Mouse (Mus musculus): ENCODE results near the gene Fam57a.

Gene Fam57a

GRCm38 (mm10) chr11:76179495-76180145 is at the start of gene Fam57a, which contains the start of gene Vps53:
Gene Fam57a, plus strand, starts transcription at chr11:76179671.
Gene Vps53, minus strand, starts transcription at chr11:76179647.
- peak; percentile 72 to 81 for DNase-seq (ENCODE audit: low spot score in 2 of 2)

GRCm38 (mm10) chr11:76130859-76131258 is 48.6 kb upstream of the Fam57a start:
- DNase-seq (ENCODE audit: low spot score in 2 of 2), result no peak

- no peak for DNase-seq (ENCODE audit: low spot score in 2 of 2)
Observed at GRCm38 (mm10) chr11:76135641-76136437, 43.6 kb upstream of the Fam57a start.

- no peak for DNase-seq (ENCODE audit: low spot score in 2 of 2)
Observed at GRCm38 (mm10) chr11:76137996-76138395, 41.5 kb upstream of the Fam57a start.

- no peak for DNase-seq (ENCODE audit: low spot score in 2 of 2)
Observed at GRCm38 (mm10) chr11:76144386-76144785, 35.1 kb upstream of the Fam57a start.

GRCm38 (mm10) chr11:76145169-76145568 is 34.3 kb upstream of the Fam57a start:
- no peak for DNase-seq (ENCODE audit: low spot score in 2 of 2)

GRCm38 (mm10) chr11:76146187-76147010 is 33.1 kb upstream of the Fam57a start:
- no peak for DNase-seq (ENCODE audit: low spot score in 2 of 2)

GRCm38 (mm10) chr11:76148055-76149008 is 31.1 kb upstream of the Fam57a start:
- DNase-seq (ENCODE audit: low spot score in 2 of 2), result no peak

GRCm38 (mm10) chr11:76150980-76151379 is 28.5 kb upstream of the Fam57a start:
- DNase-seq (ENCODE audit: low spot score in 2 of 2), result no peak

- DNase-seq (ENCODE audit: low spot score in 2 of 2), result no peak
Observed at GRCm38 (mm10) chr11:76153236-76153951, 26.1 kb upstream of the Fam57a start.

GRCm38 (mm10) chr11:76154200-76154599 is 25.3 kb upstream of the Fam57a start:
- DNase-seq (ENCODE audit: low spot score in 2 of 2), result no peak

- no peak for DNase-seq (ENCODE audit: low spot score in 2 of 2)
Observed at GRCm38 (mm10) chr11:76154861-76155260, 24.6 kb upstream of the Fam57a start.

GRCm38 (mm10) chr11:76158375-76158774 is 21.1 kb upstream of the Fam57a start:
- DNase-seq (ENCODE audit: low spot score in 2 of 2), result no peak

- no peak for DNase-seq (ENCODE audit: low spot score in 2 of 2)
Observed at GRCm38 (mm10) chr11:76160251-76160650, 19.2 kb upstream of the Fam57a start.

- no peak for DNase-seq (ENCODE audit: low spot score in 2 of 2)
Observed at GRCm38 (mm10) chr11:76166657-76167056, 12.8 kb upstream of the Fam57a start.

- DNase-seq (ENCODE audit: low spot score in 2 of 2), result peak; percentile 25 to 61
Observed at GRCm38 (mm10) chr11:76167079-76167765, 12.2 kb upstream of the Fam57a start.

- DNase-seq (ENCODE audit: low spot score in 2 of 2), result no peak
Observed at GRCm38 (mm10) chr11:76168976-76169375, 10.5 kb upstream of the Fam57a start.

GRCm38 (mm10) chr11:76170207-76170606 is 9.3 kb upstream of the Fam57a start:
- no peak for DNase-seq (ENCODE audit: low spot score in 2 of 2)

GRCm38 (mm10) chr11:76178726-76179494 is 561 bp upstream of the Fam57a start:
- peak; percentile 45 to 48 for DNase-seq (ENCODE audit: low spot score in 2 of 2)
